Mouse (Mus musculus) megakaryocyte, embryonic 14.5 days (primary cell): ENCODE data around the gene Mobp. TPM values are rescaled to one million over a fixed set of nuclear protein-coding genes. Genes with fewer than 3 reads are reported as not detected.
A peak's percentile ranks its signal among the peaks of the same experiment; 100 is the strongest.

ENCODE experiments used
- H3K27me3 ChIP-seq: replicated peaks from 2 replicates; pipeline ENCODE3; 2012; ENCODE audit warnings: inconsistent platforms
- H3K36me3 ChIP-seq: replicated peaks from 2 replicates; pipeline ENCODE3; 2012; ENCODE audit warnings: low read length, inconsistent platforms, mixed read lengths
- H3K4me1 ChIP-seq: 2 replicates; pipeline ENCODE4 v1.6.1; 2012; ENCODE audit warnings: inconsistent platforms
- H3K4me3 ChIP-seq: replicated peaks from 2 replicates; pipeline ENCODE3; 2012; ENCODE audit warnings: moderate library complexity, mild to moderate bottlenecking, inconsistent platforms
- H3K9me3 ChIP-seq: 2 replicates; pipeline ENCODE4 v1.6.1; 2012; ENCODE audit warnings: inconsistent platforms
- FLI1 ChIP-seq: IDR thresholded peaks from 2 replicates; pipeline ENCODE4 v1.6.1; 2012; ENCODE audit warnings: low read length, inconsistent platforms, mixed read lengths
- GATA1 ChIP-seq: IDR thresholded peaks from 3 replicates; pipeline ENCODE4 v1.6.1; 2012; ENCODE audit warnings: mixed read lengths, low read length, inconsistent platforms, borderline replicate concordance
- polyA plus RNA-seq: library from polyadenylated mRNA; stranded (reverse); fragments of >175 nt; gene quantifications from 2 replicates; pipeline ENCODE4 v1.2.3, GENCODE M21; 2012; ENCODE audit warnings: low replicate concordance; ENCODE audit not compliant: insufficient read depth

The Mobp gene
- polyA plus RNA-seq, 1 experiment, result not detected

GRCm38 (mm10) chr9:120174436-120175137 is 25.1 kb downstream of the Mobp start:
- Histone ChIP-seq H3K4me1 (no peaks in the 10 kb centered on the region), H3K4me3 (no peak overlapping the region), H3K9me3 (peaks cover 24% of the 10 kb centered on the region), H3K36me3 (no peaks in the 10 kb centered on the region), H3K27me3 (peaks cover 14% of the 10 kb centered on the region)
- TF ChIP-seq GATA1 (no peak), FLI1 (no peak)

- no peak for TF ChIP-seq GATA1
- TF ChIP-seq FLI1, result no peak
- Histone ChIP-seq H3K4me1 (no peaks in the 10 kb centered on the region), H3K4me3 (no peak overlapping the region), H3K36me3 (no peaks in the 10 kb centered on the region), H3K27me3 (peaks cover 16% of the 10 kb centered on the region), H3K9me3 (peaks cover 4% of the 10 kb centered on the region)
Measured at GRCm38 (mm10) chr9:120178813-120179212, 29.3 kb downstream of the Mobp start.

GRCm38 (mm10) chr9:120184499-120184898 is 35.0 kb downstream of the Mobp start:
- H3K4me1 ChIP-seq, result no peaks in the 10 kb centered on the region; the same call in 1 of the 2 replicates
- peaks cover 14% of the 10 kb centered on the region for H3K27me3 ChIP-seq
- H3K9me3 ChIP-seq, result no peaks in the 10 kb centered on the region
- H3K36me3 ChIP-seq, result no peaks in the 10 kb centered on the region
- TF ChIP-seq GATA1 (no peak), FLI1 (no peak)
- no peak overlapping the region for H3K4me3 ChIP-seq

- Histone ChIP-seq H3K4me1 (peaks cover 8% of the 10 kb centered on the region), H3K9me3 (no peaks in the 10 kb centered on the region), H3K27me3 (peaks cover 17% of the 10 kb centered on the region), H3K36me3 (no peaks in the 10 kb centered on the region), H3K4me3 (no peak overlapping the region)
- TF ChIP-seq FLI1 (no peak), GATA1 (no peak)
Measured at GRCm38 (mm10) chr9:120186856-120187255, 37.3 kb downstream of the Mobp start.

GRCm38 (mm10) chr9:120190891-120191290 is 41.4 kb downstream of the Mobp start:
- Histone ChIP-seq H3K36me3 (no peaks in the 10 kb centered on the region), H3K27me3 (peaks cover 18% of the 10 kb centered on the region), H3K4me1 (peaks cover 9% of the 10 kb centered on the region), H3K4me3 (peak overlapping the region; percentile 91), H3K9me3 (peaks cover 6% of the 10 kb centered on the region; the same call in 1 of the 2 replicates)
- TF ChIP-seq GATA1, result no peak

- no peaks in the 10 kb centered on the region for H3K36me3 ChIP-seq
- peaks cover 12% of the 10 kb centered on the region for H3K9me3 ChIP-seq
- H3K4me1 ChIP-seq, result peaks cover 9% of the 10 kb centered on the region
- H3K4me3 ChIP-seq, result peak overlapping the region; percentile 91
- peaks cover 21% of the 10 kb centered on the region for H3K27me3 ChIP-seq
- TF ChIP-seq GATA1 (no peak), FLI1 (no peak)
Measured at GRCm38 (mm10) chr9:120191362-120192098, 42.0 kb downstream of the Mobp start.

GRCm38 (mm10) chr9:120192742-120193141 is 43.2 kb downstream of the Mobp start:
- Histone ChIP-seq H3K9me3 (peaks cover 21% of the 10 kb centered on the region), H3K4me3 (no peak overlapping the region), H3K4me1 (peaks cover 9% of the 10 kb centered on the region), H3K27me3 (peaks cover 21% of the 10 kb centered on the region), H3K36me3 (no peaks in the 10 kb centered on the region)
- TF ChIP-seq FLI1, result no peak
- TF ChIP-seq GATA1, result no peak

- peaks cover 17% of the 10 kb centered on the region for H3K27me3 ChIP-seq
- no peaks in the 10 kb centered on the region for H3K4me1 ChIP-seq
- H3K4me3 ChIP-seq, result no peak overlapping the region
- no peaks in the 10 kb centered on the region for H3K36me3 ChIP-seq
- H3K9me3 ChIP-seq, result peaks cover 15% of the 10 kb centered on the region
- TF ChIP-seq FLI1 (no peak), GATA1 (no peak)
Measured at GRCm38 (mm10) chr9:120200873-120201272, 51.4 kb downstream of the Mobp start.

GRCm38 (mm10) chr9:120201743-120202142 is 52.2 kb downstream of the Mobp start:
- peaks cover 15% of the 10 kb centered on the region for H3K27me3 ChIP-seq
- H3K4me1 ChIP-seq, result no peaks in the 10 kb centered on the region
- no peaks in the 10 kb centered on the region for H3K36me3 ChIP-seq
- TF ChIP-seq GATA1 (no peak), FLI1 (no peak)
- no peak overlapping the region for H3K4me3 ChIP-seq
- peaks cover 6% of the 10 kb centered on the region for H3K9me3 ChIP-seq

GRCm38 (mm10) chr9:120202683-120203082 is 53.2 kb downstream of the Mobp start:
- Histone ChIP-seq H3K36me3 (no peaks in the 10 kb centered on the region), H3K4me3 (no peak overlapping the region), H3K4me1 (no peaks in the 10 kb centered on the region), H3K27me3 (peaks cover 15% of the 10 kb centered on the region), H3K9me3 (no peaks in the 10 kb centered on the region)
- no peak for TF ChIP-seq FLI1
- no peak for TF ChIP-seq GATA1
